Mouse (Mus musculus) central nervous system, embryonic 14 days (tissue): Measurements from ENCODE around the gene Neurl3. TPM values are rescaled to one million over a fixed set of nuclear protein-coding genes. Genes with fewer than 3 reads are reported as not detected.

ENCODE experiments used
- polyA plus RNA-seq: library from polyadenylated mRNA; depleted of rRNA; stranded (reverse); fragments of >200 nt; gene quantifications from 2 replicates; pipeline ENCODE4 v1.2.3, GENCODE M21; 2012; rRNA removed

Neurl3 gene
- polyA plus RNA-seq, result 0.98 and 1.4 TPM in 2 replicates

DNA sequence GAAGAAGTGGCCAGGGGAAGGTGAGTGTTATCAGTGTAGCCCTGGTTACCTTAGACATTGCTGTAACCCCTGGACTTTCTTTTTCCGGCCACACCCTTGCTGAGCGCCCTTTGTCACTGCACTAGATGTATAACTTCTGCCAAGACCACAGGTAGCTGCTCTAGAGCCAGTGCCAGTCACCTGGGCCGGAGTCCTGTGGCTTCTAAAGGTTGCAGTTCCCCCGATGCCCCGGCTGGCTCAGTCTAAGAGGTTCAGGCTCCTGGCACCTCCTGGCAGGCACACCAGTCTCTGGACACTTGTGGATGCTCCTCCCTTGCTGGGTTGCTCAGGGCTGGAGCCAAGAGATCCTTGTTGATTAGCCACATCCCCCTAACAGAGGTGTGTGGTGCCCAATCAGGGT, at the start of gene Neurl3:
Neurl3 (minus strand) TSS at position 225 of the 400 bp plus-strand sequence.

GRCm38 (mm10) chr1:36307495-36308280, 33.2 kb upstream of the Neurl3 start, which contains the start of gene Arid5a:
Gene Arid5a, plus strand, starts transcription at chr1:36307733.

DNA sequence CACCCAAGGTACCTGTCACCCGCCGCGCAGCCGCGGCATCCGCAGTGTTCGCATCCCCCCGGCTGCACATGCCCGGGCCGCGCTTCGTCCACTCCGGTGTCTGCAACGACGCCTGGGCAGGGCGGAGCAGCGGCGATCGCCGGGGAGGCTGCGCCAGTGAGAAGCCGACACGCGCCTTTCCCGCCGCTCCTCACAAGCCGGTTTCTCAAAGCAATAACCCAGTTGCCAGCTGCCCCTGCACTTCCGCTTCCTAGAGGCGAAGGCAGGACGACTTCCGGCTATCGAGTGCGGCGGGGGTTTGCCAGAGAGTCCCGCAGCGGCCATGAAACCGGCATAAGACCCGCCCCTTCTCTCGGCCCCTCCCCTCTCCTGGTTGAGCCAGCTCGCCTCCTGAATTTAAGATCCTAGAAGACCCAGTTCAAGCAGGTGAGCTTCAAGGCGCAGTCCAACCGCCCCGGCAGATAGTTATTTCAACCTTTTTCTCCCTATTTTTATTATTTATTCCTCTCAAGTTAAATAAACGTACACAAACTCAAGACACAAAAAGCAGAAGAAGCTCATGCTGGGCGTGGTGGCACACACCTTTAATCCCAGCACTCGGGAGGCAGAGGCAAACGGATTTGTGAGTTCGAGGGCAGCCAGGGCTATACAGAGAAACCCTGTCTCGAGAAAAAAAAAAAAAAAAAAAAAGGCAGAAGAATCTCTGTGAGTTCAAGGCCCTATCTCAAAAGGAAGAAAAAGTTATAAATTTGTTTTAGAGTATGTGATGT, 30.2 kb downstream of the Neurl3 start, which contains the start of gene Uggt1:
Uggt1 (minus strand) TSS at position 663 of the 770 bp plus-strand sequence.

Other genes starting within 250 kb of the Neurl3 start
- gene Hs6st1, start 206.3 kb downstream of the Neurl3 start, polyA plus RNA-seq, result 77.0 and 81.7 TPM in 2 replicates
- gene Uggt1, start 30.0 kb downstream of the Neurl3 start, polyA plus RNA-seq, result 26.3 and 27.8 TPM in 2 replicates
- gene Arid5a, start 33.1 kb upstream of the Neurl3 start, polyA plus RNA-seq, result 2.1 and 4.5 TPM in 2 replicates
- gene Kansl3, start 94.5 kb upstream of the Neurl3 start, polyA plus RNA-seq, result 67.4 and 67.6 TPM in 2 replicates
- 0.06 TPM in 2 replicates for gene Fer1l5, start 97.6 kb upstream of the Neurl3 start, polyA plus RNA-seq
- 44.0 and 46.1 TPM in 2 replicates for gene Lman2l, start 170.6 kb upstream of the Neurl3 start, polyA plus RNA-seq
- gene Cnnm4, start 196.9 kb upstream of the Neurl3 start, polyA plus RNA-seq, result 3.6 and 4.3 TPM in 2 replicates
- 31.5 and 33.1 TPM in 2 replicates for gene Cnnm3, start 237.2 kb upstream of the Neurl3 start, polyA plus RNA-seq